Mouse (Mus musculus) megakaryocyte, embryonic 14.5 days (primary cell): ENCODE data around the gene Atf4.

Experiments used
- FLI1 ChIP-seq: IDR thresholded peaks from 2 replicates; pipeline ENCODE4 v1.6.1; 2012; ENCODE audit warnings: low read length, inconsistent platforms, mixed read lengths
- GATA1 ChIP-seq: IDR thresholded peaks from 3 replicates; pipeline ENCODE4 v1.6.1; 2012; ENCODE audit warnings: mixed read lengths, low read length, inconsistent platforms, borderline replicate concordance

GRCm38 (mm10) chr15:80223751-80224150 is 31.2 kb upstream of the Atf4 start:
- no peak for TF ChIP-seq GATA1
- TF ChIP-seq FLI1 = no peak
